8 mouse cellular contexts compared by ENCODE assay signal in genomic region chr8:71558071-71558957, GRCm38 (mm10). TPM values are rescaled to one million over a fixed set of nuclear protein-coding genes. Genes with fewer than 3 reads are reported as not detected.
DNase-seq lines count a peak whose midpoint lies in the region; ATAC-seq lines count a peak whose summit lies in the region.

Gene Tmem221, minus strand, starts transcription at chr8:71558871.

- no peaks in the 10 kb centered on the region for H3K36me3 ChIP-seq in kidney, embryonic 16.5 days (ENCODE audit: insufficient read depth, low read length)
- H3K36me3 ChIP-seq in hindbrain, embryonic 14.5 days (replicated peaks; ENCODE audit: control insufficient read depth, insufficient read depth), result no peaks in the 10 kb centered on the region
- no peaks in the 10 kb centered on the region for H3K36me3 ChIP-seq in midbrain, embryonic 14.5 days (ENCODE audit: control insufficient read depth, insufficient read depth, low read length)

- peak within 1 kb of the TSS; percentile 62 for H3K4me3 ChIP-seq in kidney, embryonic 16.5 days (ENCODE audit: low read length)
- H3K4me3 ChIP-seq in hindbrain, embryonic 14.5 days (replicated peaks; ENCODE audit: low read length), result peak within 1 kb of the TSS; percentile 18
- H3K4me3 ChIP-seq in midbrain, embryonic 14.5 days (replicated peaks; ENCODE audit: low read depth, low read length), result peak within 1 kb of the TSS; percentile 19

- 4% methylated on average over 70 of the region's 70 CpGs for WGBS in kidney, embryonic 16.5 days
- WGBS in hindbrain, embryonic 14.5 days, result 4% methylated on average over 70 of the region's 70 CpGs
- WGBS in midbrain, embryonic 14.5 days, result 5% methylated on average over 70 of the region's 70 CpGs

- H3K9ac ChIP-seq in kidney, embryonic 16.5 days (replicated peaks; ENCODE audit: low read length), result peak within 1 kb of the TSS; percentile 73
- no peak within 1 kb of the TSS for H3K9ac ChIP-seq in hindbrain, embryonic 14.5 days
- H3K9ac ChIP-seq in midbrain, embryonic 14.5 days (replicated peaks; ENCODE audit: low read length), result no peak within 1 kb of the TSS; the same call in 1 of the 2 replicates

- peak; percentile 33 for ATAC-seq in kidney, embryonic 16.5 days (ENCODE audit: low FRiP score, low TSS enrichment)
- ATAC-seq in hindbrain, embryonic 14.5 days (ENCODE audit: low FRiP score), result no peak
- no peak for ATAC-seq in midbrain, embryonic 14.5 days (ENCODE audit: low FRiP score, low TSS enrichment)

- peaks cover 49% of the 10 kb centered on the region for H3K27me3 ChIP-seq in kidney, embryonic 16.5 days (ENCODE audit: insufficient read depth, low read length)
- H3K27me3 ChIP-seq in hindbrain, embryonic 14.5 days (ENCODE audit: control insufficient read depth, insufficient read depth, low read length), result peaks cover 80% of the 10 kb centered on the region
- H3K27me3 ChIP-seq in midbrain, embryonic 14.5 days (ENCODE audit: control insufficient read depth, insufficient read depth, low read length), result peaks cover 71% of the 10 kb centered on the region

- H3K4me2 ChIP-seq in kidney, embryonic 16.5 days (replicated peaks; ENCODE audit: low read depth, low read length), result peak within 1 kb of the TSS; percentile 84
- H3K4me2 ChIP-seq in hindbrain, embryonic 14.5 days (replicated peaks), result peak within 1 kb of the TSS; percentile 38
- H3K4me2 ChIP-seq in midbrain, embryonic 14.5 days (ENCODE audit: low read length), result peak within 1 kb of the TSS; percentile 36

- peaks cover 11% of the 10 kb centered on the region for H3K4me1 ChIP-seq in kidney, embryonic 16.5 days (ENCODE audit: insufficient read depth, low read length)
- 0 out of 2 replicates have a peak, but pooled peaks cover 4% of the 10 kb centered on the region for H3K4me1 ChIP-seq in hindbrain, embryonic 14.5 days (replicated peaks; ENCODE audit: control insufficient read depth, insufficient read depth, low read length)
- 0 out of 2 replicates have a peak, but pooled peaks cover 7% of the 10 kb centered on the region for H3K4me1 ChIP-seq in midbrain, embryonic 14.5 days (ENCODE audit: control insufficient read depth, insufficient read depth, low read length)

- no peak for DNase-seq in kidney, adult 8-10 months
- DNase-seq in T-cell, adult 2 months (ENCODE audit: low spot score), result peak; percentile 23
- DNase-seq in hindbrain, embryonic 14.5 days (ENCODE audit: low spot score), result no peak
- no peak for DNase-seq in midbrain, embryonic 14.5 days
- DNase-seq in cerebellum, postnatal 25 days, result no peak
- no peak for DNase-seq in cerebellum, adult 9-10 months
- no peak for DNase-seq in urinary bladder, postnatal 25 days (ENCODE audit: low spot score)

- H3K9me3 ChIP-seq in kidney, embryonic 16.5 days (ENCODE audit: low read length), result no peaks in the 10 kb centered on the region
- H3K9me3 ChIP-seq in hindbrain, embryonic 14.5 days (ENCODE audit: control insufficient read depth, low read length), result no peaks in the 10 kb centered on the region
- H3K9me3 ChIP-seq in midbrain, embryonic 14.5 days (ENCODE audit: control insufficient read depth, low read length), result no peaks in the 10 kb centered on the region

- no peak within 1 kb of the TSS for H3K27ac ChIP-seq in kidney, embryonic 16.5 days (ENCODE audit: low read length)
- no peak within 1 kb of the TSS for H3K27ac ChIP-seq in hindbrain, embryonic 14.5 days
- no peak within 1 kb of the TSS for H3K27ac ChIP-seq in midbrain, embryonic 14.5 days (replicated peaks; ENCODE audit: low read depth, low read length)

RNA-seq across cellular contexts. Expression of gene Tmem221, which starts in this region (rescaled TPM):
- polyA plus RNA-seq in kidney, embryonic 16.5 days (2015; fragmentation: Nextera tagmentation; extraction: Ambion mirVana), result 16.3 and 16.7 TPM in 2 replicates
- polyA plus RNA-seq in hindbrain, embryonic 14.5 days (2014; fragmentation: Nextera tagmentation; extraction: Ambion mirVana), result 0.32 TPM in 1 of 2 replicates, not detected in the other
- polyA plus RNA-seq in midbrain, embryonic 14.5 days (2014; fragmentation: Nextera tagmentation; extraction: Ambion mirVana), result not detected in 2 replicates

Comparison
In these comparisons a context has a peak if more than half of its experiments do, and no peak if none do; other contexts are left out.
1. RNA of gene Tmem221 (polyA plus RNA-seq): 16.3 to 16.7 TPM in kidney, embryonic 16.5 days; 0.32 TPM in hindbrain, embryonic 14.5 days and not detected in midbrain, embryonic 14.5 days; every median in the first group is over 10 times any median in the second.
2. Peak in every context shown above with its lines, with median percentiles within 50 percentile points of each other: H3K4me2 ChIP-seq and H3K4me3 ChIP-seq.